In the genomic region with DNA sequence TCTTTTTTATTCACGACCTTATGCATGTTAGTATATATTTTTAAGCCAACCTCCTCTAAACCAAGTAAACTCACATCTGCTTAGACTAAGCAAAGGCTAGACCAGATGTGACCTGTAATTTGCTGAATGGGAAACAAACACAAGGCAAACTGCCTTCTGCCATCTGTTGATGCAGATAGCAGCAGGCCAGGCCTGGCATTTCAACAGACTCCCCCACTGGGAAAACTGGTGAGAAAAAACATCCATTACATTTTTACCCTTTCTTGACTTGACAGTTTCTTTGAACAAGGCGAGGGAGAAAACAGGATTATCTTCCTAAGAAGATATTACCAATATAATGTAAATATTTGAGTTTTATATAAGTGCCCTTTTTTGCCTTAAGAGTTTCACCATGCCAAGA, we compare ENCODE assay signal across 21 mouse cellular contexts.
DNase-seq lines count a peak whose midpoint lies in the region; ATAC-seq and TF ChIP-seq lines count a peak whose summit lies in the region.
"Had no signal": no experiment of that assay in that cellular context is flagged by ENCODE, and none has a peak within 500 bp of the region (broad histone marks: within the 10 kb centered on the region; RNA-seq: fewer than 3 reads in every experiment).

No protein-coding gene starts in this region.

- H3K36me3 ChIP-seq in intestine, embryonic 15.5 days, result no peaks in the 10 kb centered on the region
- H3K36me3 ChIP-seq: forebrain, embryonic 15.5 days; heart, embryonic 10.5 days; limb, embryonic 15.5 days had no signal

- H3K4me3 ChIP-seq in left cerebral cortex, adult 2 months, result no peak overlapping the region
- no peak overlapping the region for H3K4me3 ChIP-seq in intestine, embryonic 15.5 days (replicated peaks)
- H3K4me3 ChIP-seq: forebrain, embryonic 15.5 days; heart, embryonic 10.5 days; limb, embryonic 15.5 days; megakaryocyte, embryonic 14.5 days had no signal

- H3K27me3 ChIP-seq in intestine, embryonic 15.5 days (replicated peaks), result no peaks in the 10 kb centered on the region
- H3K27me3 ChIP-seq: forebrain, embryonic 15.5 days; limb, embryonic 15.5 days; megakaryocyte, embryonic 14.5 days had no signal

- DNase-seq in left cerebral cortex, postnatal 4 days, result peak; percentile 44
- no peak for DNase-seq in left cerebral cortex, adult 2 months (ENCODE audit: extremely low spot score in 1 of 2, low spot score in 2 of 2)
- peak; percentile 26 for DNase-seq in embryo, embryonic 10.5 days (ENCODE audit: low spot score)
- peak; percentile 4 for DNase-seq in layer of hippocampus, adult 9-11 months
- DNase-seq in urinary bladder, postnatal 14 days (ENCODE audit: low spot score), result no peak
- DNase-seq in gastrocnemius, postnatal 4 days (ENCODE audit: low spot score in 2 of 2), result no peak
- DNase-seq: adrenal gland, adult 2 months; cerebellum, adult 8-10 months; kidney, postnatal 36 days; lung, embryonic 14.5 days; lung, postnatal 36 days; right cerebral cortex, postnatal 25 days; spleen, adult 18-20 months had no signal

- WGBS in intestine, embryonic 15.5 days, result 57% methylated on average over 2 of the region's 2 CpGs

- no peak overlapping the region for H3K27ac ChIP-seq in left cerebral cortex, adult 2 months
- no peak overlapping the region for H3K27ac ChIP-seq in intestine, embryonic 15.5 days
- H3K27ac ChIP-seq: forebrain, embryonic 15.5 days; heart, embryonic 10.5 days; limb, embryonic 15.5 days; liver, embryonic 14.5 days had no signal

- ATAC-seq in intestine, embryonic 15.5 days, result no peak
- ATAC-seq: forebrain, embryonic 15.5 days; hindbrain, embryonic 16.5 days; intestine, postnatal 0 days had no signal

- H3K4me2 ChIP-seq in intestine, embryonic 15.5 days (replicated peaks), result no peak overlapping the region
- H3K4me2 ChIP-seq: forebrain, embryonic 15.5 days; limb, embryonic 15.5 days; lung, embryonic 14.5 days had no signal

- H3K9me3 ChIP-seq in intestine, embryonic 15.5 days, result no peaks in the 10 kb centered on the region
- H3K9me3 ChIP-seq: forebrain, embryonic 15.5 days; heart, embryonic 10.5 days; limb, embryonic 15.5 days; megakaryocyte, embryonic 14.5 days had no signal

- H3K4me1 ChIP-seq in intestine, embryonic 15.5 days (replicated peaks), result no peaks in the 10 kb centered on the region
- H3K4me1 ChIP-seq: forebrain, embryonic 15.5 days; heart, embryonic 10.5 days; limb, embryonic 15.5 days; megakaryocyte, embryonic 14.5 days had no signal

- no peak overlapping the region for H3K9ac ChIP-seq in intestine, embryonic 15.5 days
- H3K9ac ChIP-seq: forebrain, embryonic 15.5 days; limb, embryonic 15.5 days; liver, embryonic 14.5 days; lung, embryonic 14.5 days had no signal

- no peak for TF ChIP-seq CTCF in left cerebral cortex, adult 2 months (IDR thresholded peaks at IDR 0.05)

- intact Hi-C loops in left cerebral cortex, postnatal 4 days (cut with DNase I), result no loop called here
- intact Hi-C loops in left cerebral cortex, adult 2 months (cut with DNase I), result no loop called here

Comparison
In these comparisons a context has a peak if more than half of its experiments do, and no peak if none do; other contexts are left out.
1. DNase-seq: peak in left cerebral cortex, postnatal 4 days (single experiment), embryo, embryonic 10.5 days (single experiment) and layer of hippocampus, adult 9-11 months (single experiment); none in left cerebral cortex, adult 2 months (0 of 2), urinary bladder, postnatal 14 days (single experiment) and gastrocnemius, postnatal 4 days (0 of 2).